Mouse (Mus musculus): ENCODE data around the gene Sart1.
"Not testable (repeated sequence)": the region's sequence is repeated elsewhere in the genome, so short reads cannot be mapped to it uniquely, and the experiment has no call there.

DNA sequence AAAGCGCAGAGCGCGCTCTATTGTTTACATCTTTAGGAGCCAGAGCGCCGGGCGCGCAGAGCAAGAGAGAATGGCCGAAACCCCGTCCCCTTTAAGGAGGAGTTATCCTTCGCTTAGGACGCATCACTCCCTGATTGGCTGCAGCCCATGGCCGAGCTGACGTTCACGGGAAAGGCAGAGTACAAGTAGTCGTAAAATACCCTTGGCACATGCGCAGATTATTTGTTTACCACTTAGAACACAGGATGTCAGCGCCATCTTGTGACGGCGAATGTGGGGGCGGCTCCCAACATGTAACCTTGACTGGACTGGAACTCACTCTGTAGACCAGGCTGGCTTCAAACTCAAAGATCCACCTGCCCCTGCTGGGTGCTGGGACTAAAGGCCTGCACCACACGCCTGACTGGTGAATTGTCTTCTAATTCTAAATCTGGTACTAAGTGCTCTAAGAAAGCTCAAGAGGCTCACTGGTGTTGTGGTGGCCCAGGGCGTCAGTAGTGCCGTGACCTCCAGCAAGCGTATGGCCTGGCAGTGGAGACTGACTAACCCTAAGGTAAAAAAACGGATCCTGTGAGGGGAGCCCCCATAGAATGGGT is 18.1 kb upstream of the Sart1 start:
- peak; percentile 35 for TF ChIP-seq CTCF (IDR thresholded peaks at IDR 0.05; ENCODE audit: low read depth)
- not testable (repeated sequence) for TF ChIP-seq EP300 (IDR thresholded peaks at IDR 0.05; ENCODE audit: low read depth)
